Mouse (Mus musculus): ENCODE measurements around the gene Stat4. TPM values are rescaled to one million over a fixed set of nuclear protein-coding genes. Genes with fewer than 3 reads are reported as not detected.

Stat4 gene
- total and polyA plus RNA-seq, 3 experiments, result 11.4 to 17.5 (median 16.7) TPM

DNA sequence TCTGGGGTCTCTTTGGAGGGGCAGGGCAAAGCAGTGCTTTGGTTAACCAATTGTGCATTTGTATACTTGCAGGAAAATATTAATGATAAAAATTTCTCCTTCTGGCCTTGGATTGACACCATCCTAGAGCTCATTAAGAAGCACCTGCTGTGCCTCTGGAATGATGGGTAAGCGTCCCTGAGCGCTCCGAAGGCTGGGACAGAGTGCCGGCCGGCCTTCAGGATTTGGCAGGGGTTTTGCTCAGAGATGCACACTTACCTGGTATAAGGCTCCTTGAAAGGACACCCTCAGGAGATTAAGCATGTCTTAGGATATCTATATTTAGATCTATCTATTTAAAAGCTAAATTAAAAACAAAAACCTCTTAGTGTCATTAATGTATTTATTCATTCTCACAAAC, 164.2 kb downstream of the Stat4 start:
- H3K4me3 ChIP-seq (replicated peaks in 1 of 3; ENCODE audit: low read depth in 2 of 3, low read length in 2 of 3, poor library complexity in 1 of 3), result no peak overlapping the region
- TF ChIP-seq USF2 (conservative IDR thresholded peaks at IDR 0.05; ENCODE audit: low read depth, low read length), result no peak
- TF ChIP-seq ELF1 (IDR thresholded peaks at IDR 0.05; ENCODE audit: low read depth, low read length), result no peak
- no peak for TF ChIP-seq ZNF384 (IDR thresholded peaks at IDR 0.05; ENCODE audit: low read depth, low read length)
- no peak for TF ChIP-seq ZMIZ1 (IDR thresholded peaks at IDR 0.05; ENCODE audit: low read depth, low read length)
- TF ChIP-seq CHD2 (IDR thresholded peaks at IDR 0.05; ENCODE audit: low read length), result no peak
- no peak overlapping the region for H3K9ac ChIP-seq (ENCODE audit: insufficient read depth, low read depth)
- H3K27ac ChIP-seq (ENCODE audit: insufficient read depth, low read depth), result no peak overlapping the region
- in situ Hi-C loops (cut with MboI; ENCODE audit: low pct_ligation_motif_present, low pct_unique_long_range_greater_than_20kb, low sequenced_read_pairs), result no loop called here
- H3K9me3 ChIP-seq (replicated peaks; ENCODE audit: low read length), result no peaks in the 10 kb centered on the region
- H3K4me1 ChIP-seq (ENCODE audit: control insufficient read depth in 1 of 2, insufficient read depth in 2 of 2), result peaks cover 6 to 48% of the 10 kb centered on the region in 2 experiments; a peak in 2 of 4 replicates
- dilution Hi-C loops (cut with MboI; ENCODE audit: extremely low pct_ligation_motif_present, extremely low pct_unique_long_range_greater_than_20kb, low sequenced_read_pairs), result no loop called here
- peaks cover 91 to 96% of the 10 kb centered on the region in 2 experiments for H3K36me3 ChIP-seq (replicated peaks in 1 of 2; ENCODE audit: control insufficient read depth in 1 of 2, insufficient read depth in 1 of 2, low read length in 1 of 2)
- no peak for DNase-seq (ENCODE audit: extremely low read depth)
- no peaks in the 10 kb centered on the region; the same call in 1 of the 2 replicates for H3K79me2 ChIP-seq (replicated peaks; ENCODE audit: control insufficient read depth, extremely low read depth, insufficient read depth, poor library complexity, severe bottlenecking)
- no peak overlapping the region for H3K4me2 ChIP-seq (ENCODE audit: insufficient read depth, low read depth, poor library complexity, severe bottlenecking)
- H3K27me3 ChIP-seq (replicated peaks), result no peaks in the 10 kb centered on the region

DNA sequence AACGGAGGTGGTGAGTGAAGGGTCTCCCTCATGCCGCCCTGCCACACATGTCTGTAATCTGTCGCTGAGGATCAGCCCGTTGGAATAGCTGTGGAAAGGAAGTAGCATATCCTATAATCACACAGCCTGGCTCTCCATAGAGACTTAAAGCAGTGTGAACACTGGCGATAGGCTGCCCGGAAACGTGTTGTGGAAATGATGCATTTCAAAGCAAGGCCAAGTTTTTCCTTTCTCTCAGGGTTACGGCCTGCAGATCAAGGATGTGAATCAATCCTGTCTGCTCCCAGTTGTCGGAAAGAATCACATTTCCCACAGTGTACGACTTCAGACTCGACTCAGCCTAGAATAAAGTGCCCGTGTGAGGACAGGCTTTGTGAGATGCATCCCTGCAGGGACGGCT, 165.4 kb downstream of the Stat4 start:
- no peak for TF ChIP-seq USF1 (IDR thresholded peaks at IDR 0.05; ENCODE audit: low read depth, low read length)
- no peak for TF ChIP-seq NELFE (IDR thresholded peaks at IDR 0.05; ENCODE audit: low read depth, low read length)
- TF ChIP-seq KAT2A (IDR thresholded peaks at IDR 0.05; ENCODE audit: insufficient replicate concordance, low read length), result no peak
- no peak for TF ChIP-seq MAX (IDR thresholded peaks at IDR 0.05; ENCODE audit: low read length)
- no peak for TF ChIP-seq E2F4 (IDR thresholded peaks at IDR 0.05; ENCODE audit: insufficient replicate concordance, low read depth, low read length)
- no peak for TF ChIP-seq UBTF (IDR thresholded peaks at IDR 0.05; ENCODE audit: low read depth, low read length)
- TF ChIP-seq POLR2AphosphoS2 (IDR thresholded peaks at IDR 0.05; ENCODE audit: low read depth, low read length), result no peak
- no peak for TF ChIP-seq TCF12 (IDR thresholded peaks at IDR 0.05; ENCODE audit: low read depth, low read length)
- no peak for TF ChIP-seq ETS1 (conservative IDR thresholded peaks at IDR 0.05; ENCODE audit: low read depth, low read length)
- no peak for TF ChIP-seq CTCF (conservative IDR thresholded peaks at IDR 0.05 in 1 of 2, IDR thresholded peaks at IDR 0.05 in 1 of 2; ENCODE audit: low read depth in 2 of 2, low read length in 2 of 2)
- TF ChIP-seq GABPA (IDR thresholded peaks at IDR 0.05; ENCODE audit: insufficient replicate concordance, low read depth, low read length), result no peak
- TF ChIP-seq ZNF384 (IDR thresholded peaks at IDR 0.05; ENCODE audit: low read depth, low read length), result no peak
- TF ChIP-seq CHD2 (IDR thresholded peaks at IDR 0.05; ENCODE audit: low read length), result no peak
- TF ChIP-seq TBP (conservative IDR thresholded peaks at IDR 0.05; ENCODE audit: low read depth, low read length), result no peak
- TF ChIP-seq MAZ (IDR thresholded peaks at IDR 0.05; ENCODE audit: low read depth, low read length), result no peak
- no peak for TF ChIP-seq ZC3H11A (IDR thresholded peaks at IDR 0.05; ENCODE audit: low read depth, low read length)
- TF ChIP-seq USF2 (conservative IDR thresholded peaks at IDR 0.05; ENCODE audit: low read depth, low read length), result no peak
- TF ChIP-seq ZKSCAN1 (IDR thresholded peaks at IDR 0.05; ENCODE audit: borderline replicate concordance, low read depth, low read length), result no peak
- TF ChIP-seq SIN3A (IDR thresholded peaks at IDR 0.05; ENCODE audit: low read length), result no peak
- peaks cover 92 to 100% of the 10 kb centered on the region in 2 experiments for H3K36me3 ChIP-seq (replicated peaks in 1 of 2; ENCODE audit: control insufficient read depth in 1 of 2, insufficient read depth in 1 of 2, low read length in 1 of 2)
- dilution Hi-C loops (cut with MboI; ENCODE audit: extremely low pct_ligation_motif_present, extremely low pct_unique_long_range_greater_than_20kb, low sequenced_read_pairs), result no loop called here

More for the DNA sequence above, 165.4 kb downstream of the Stat4 start:
- in situ Hi-C loops (cut with MboI; ENCODE audit: low pct_ligation_motif_present, low pct_unique_long_range_greater_than_20kb, low sequenced_read_pairs), result no loop called here
- DNase-seq (ENCODE audit: extremely low read depth), result no peak
- Histone ChIP-seq H3K4me3 (replicated peaks in 1 of 3; ENCODE audit: low read depth in 2 of 3, low read length in 2 of 3, poor library complexity in 1 of 3) (no peak overlapping the region), H3K79me2 (replicated peaks; ENCODE audit: control insufficient read depth, extremely low read depth, insufficient read depth, poor library complexity, severe bottlenecking) (no peaks in the 10 kb centered on the region; the same call in 1 of the 2 replicates), H3K9me3 (replicated peaks; ENCODE audit: low read length) (no peaks in the 10 kb centered on the region), H3K4me1 (ENCODE audit: control insufficient read depth in 1 of 2, insufficient read depth in 2 of 2) (peaks cover 4 to 38% of the 10 kb centered on the region in 2 experiments; a peak in 2 of 4 replicates), H3K4me2 (ENCODE audit: insufficient read depth, low read depth, poor library complexity, severe bottlenecking) (no peak overlapping the region), H3K9ac (ENCODE audit: insufficient read depth, low read depth) (no peak overlapping the region), H3K27me3 (replicated peaks) (no peaks in the 10 kb centered on the region), H3K27ac (ENCODE audit: insufficient read depth, low read depth) (no peak overlapping the region)
